Mouse (Mus musculus) hindlimb bud, embryonic 11.5 days (tissue): ENCODE measurements around the gene Olfr1260.

Experiments
- DNase-seq: peaks from one replicate; pipeline ENCODE4 v3.0.0-alpha.2; 2012; ENCODE audit warnings: low read depth, low spot score; ENCODE audit errors: extremely low spot score

Olfr1260 gene

DNA sequence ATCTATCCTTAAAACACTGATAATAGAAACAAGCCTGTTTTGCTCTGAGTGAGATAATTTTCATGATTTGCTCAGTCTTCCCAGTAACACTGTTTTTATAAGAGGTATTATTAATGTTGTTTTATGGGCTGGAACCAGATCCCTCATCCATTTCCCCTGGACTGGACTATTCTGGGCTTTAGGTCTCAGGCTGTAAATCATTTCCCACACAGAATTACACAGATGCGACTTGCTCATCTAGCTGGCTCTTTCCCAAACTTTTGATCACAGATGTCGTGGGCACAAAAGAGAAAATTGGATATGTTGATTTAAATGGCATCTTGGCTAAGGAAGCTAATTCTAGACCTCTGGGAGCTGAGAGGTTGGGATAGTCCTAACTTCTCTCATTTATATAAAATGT is at the start of gene Olfr1260:
TSS of gene Olfr1260 (plus strand) at position 157 of the 400 bp plus-strand sequence.
- no peak for DNase-seq

DNA sequence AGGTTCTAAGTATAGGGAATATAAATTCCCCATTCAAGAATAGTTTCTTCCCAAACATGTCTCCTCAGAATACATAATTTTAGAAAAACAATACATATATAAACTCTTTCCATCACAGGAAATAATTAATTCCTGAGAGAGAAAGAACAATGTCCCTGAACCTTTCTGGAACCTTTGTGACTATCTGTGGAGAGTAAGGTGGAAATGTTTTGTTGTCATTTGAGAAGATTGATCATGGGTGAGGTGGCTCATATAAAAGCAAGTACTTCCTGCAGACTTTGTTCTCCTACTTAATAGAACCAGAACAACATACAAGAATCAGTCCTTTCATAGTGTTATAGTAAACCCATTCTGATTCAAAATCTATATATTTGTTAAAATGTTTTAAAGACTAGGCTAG is 47.1 kb upstream of the Olfr1260 start, which contains the start of gene Olfr1258:
TSS of gene Olfr1258 (plus strand) at position 301 of the 400 bp plus-strand sequence.
- DNase-seq: no peak

DNA sequence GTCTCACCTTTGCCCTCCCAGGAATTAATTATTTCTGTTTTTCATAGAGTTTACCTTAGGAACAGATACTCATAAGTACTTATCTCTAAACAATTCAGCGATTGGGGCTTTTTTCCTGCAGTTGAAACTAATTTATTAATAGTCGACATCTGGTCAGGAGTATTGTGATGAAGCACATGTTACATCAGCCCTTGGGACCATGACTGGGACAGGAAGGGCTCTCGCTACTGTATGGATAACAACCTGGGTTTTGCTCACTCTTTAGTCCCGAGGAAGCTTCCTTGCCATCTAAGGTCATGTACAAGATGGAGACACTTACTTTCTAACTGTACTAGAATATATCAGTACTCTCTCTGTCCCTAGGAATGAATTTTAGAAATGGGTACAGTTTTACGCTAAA is 25.6 kb upstream of the Olfr1260 start, which contains the start of gene Olfr1259:
TSS of gene Olfr1259 (minus strand) at position 101 of the 400 bp plus-strand sequence.
- DNase-seq: no peak

DNA sequence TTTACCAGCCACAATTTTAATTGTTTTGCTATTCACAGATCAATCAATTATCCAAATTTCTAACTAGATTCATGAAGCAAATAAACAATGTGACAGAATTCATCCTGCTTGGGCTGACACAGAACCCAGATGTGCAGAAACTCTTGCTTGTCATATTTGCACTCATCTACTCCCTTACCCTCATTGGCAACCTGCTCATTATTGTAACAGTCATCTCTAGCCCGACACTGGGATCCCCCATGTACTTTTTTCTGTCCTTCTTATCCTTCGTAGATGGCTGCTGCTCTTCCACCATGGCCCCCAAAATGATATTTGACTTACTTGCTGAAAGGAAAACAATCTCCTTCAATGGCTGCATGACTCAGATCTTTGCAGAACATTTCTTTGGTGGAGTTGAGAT is 3.6 kb downstream of the Olfr1260 start:
- no peak for DNase-seq

DNA sequence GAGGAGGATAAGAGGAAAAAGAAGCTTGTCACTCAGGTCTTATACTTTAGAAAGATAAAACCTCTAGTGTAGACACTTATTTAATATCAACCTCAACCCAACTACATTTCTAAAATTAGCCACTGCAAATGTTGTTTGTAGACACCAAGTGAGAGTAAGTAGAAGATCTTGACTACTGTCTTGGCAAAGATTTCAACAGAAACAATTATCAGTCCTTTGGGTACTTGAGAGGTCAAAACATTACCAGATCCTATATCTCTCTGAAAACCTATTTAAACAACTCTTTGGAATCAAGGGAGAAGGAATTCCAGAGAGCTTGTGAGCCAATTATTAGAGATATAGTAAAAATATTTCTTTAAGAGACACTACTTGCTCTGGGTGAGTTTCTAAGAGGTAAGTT is 16.8 kb downstream of the Olfr1260 start, which contains the start of gene Olfr1261:
TSS of gene Olfr1261 (plus strand) at position 301 of the 400 bp plus-strand sequence.
- no peak for DNase-seq

DNA sequence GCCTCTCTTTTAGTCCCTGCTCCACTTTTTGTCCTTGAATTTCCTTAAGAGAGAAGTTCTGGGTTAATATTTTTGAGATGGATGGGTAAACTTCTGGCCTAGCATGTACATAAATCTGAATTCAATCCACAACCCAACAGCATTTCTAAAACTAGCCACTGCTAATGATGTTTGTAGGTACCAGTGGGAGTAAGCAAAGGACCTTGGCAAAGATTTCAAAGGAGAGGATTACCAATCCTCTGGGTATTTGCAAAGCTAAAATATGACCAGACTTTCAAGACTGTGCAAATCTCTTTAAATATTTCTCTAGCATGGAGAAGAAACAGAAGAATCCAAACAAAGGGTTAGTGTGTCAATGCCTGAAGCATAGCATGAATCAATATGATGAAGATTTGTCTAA is 25.7 kb downstream of the Olfr1260 start, which contains the start of gene Olfr1262:
TSS of gene Olfr1262 (plus strand) at position 301 of the 400 bp plus-strand sequence.
- no peak for DNase-seq

DNA sequence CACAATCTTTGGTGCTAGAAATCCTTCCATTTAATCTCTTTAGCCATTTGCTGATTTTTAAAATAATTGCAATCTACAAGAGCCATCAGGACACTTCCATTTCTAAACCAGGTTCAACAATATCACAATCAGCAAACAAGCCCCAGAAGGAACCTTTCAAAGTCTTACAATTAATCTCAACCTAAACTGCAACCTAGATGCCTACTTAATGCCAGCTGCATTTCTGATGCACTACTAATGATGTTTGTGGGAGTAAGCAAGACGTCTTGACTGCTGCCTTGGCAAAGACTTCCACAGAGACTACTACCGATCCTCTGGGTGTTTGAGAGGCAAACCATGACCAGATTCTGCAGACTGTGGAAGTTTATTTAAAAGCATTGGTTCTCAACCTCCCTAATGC is 37.7 kb downstream of the Olfr1260 start, which contains the start of gene Olfr1263:
TSS of gene Olfr1263 (plus strand) at position 301 of the 400 bp plus-strand sequence.
- no peak for DNase-seq

DNA sequence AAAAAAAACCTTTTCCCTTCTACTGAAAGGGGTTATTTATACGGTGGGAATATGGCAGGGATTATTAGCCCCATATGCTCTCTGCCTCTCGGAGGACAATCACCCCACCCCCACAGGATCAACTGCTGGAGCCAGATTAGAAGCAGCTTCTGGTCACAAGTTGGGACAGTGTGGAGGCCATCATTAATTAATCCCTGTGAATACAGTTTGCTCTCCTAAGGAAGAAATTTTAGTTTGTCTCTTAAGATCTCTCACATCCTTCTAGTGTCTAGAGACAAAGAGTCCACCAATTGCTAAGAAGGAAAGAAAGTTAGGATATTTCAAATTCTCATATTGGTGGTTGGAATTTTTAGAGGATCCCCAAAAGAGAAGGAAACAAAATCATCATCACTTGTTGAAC is 51.3 kb downstream of the Olfr1260 start, which contains the start of gene Olfr1264:
TSS of gene Olfr1264 (minus strand) at position 101 of the 400 bp plus-strand sequence.
- DNase-seq: no peak
